Mouse (Mus musculus): ENCODE data around the gene Eef2k. TPM values are rescaled to one million over a fixed set of nuclear protein-coding genes. Genes with fewer than 3 reads are reported as not detected.

Eef2k gene
- 65.2 and 75.4 TPM in 2 replicates for polyA plus RNA-seq (2015; fragmentation: Nextera tagmentation; extraction: Ambion mirVana)

- Histone ChIP-seq H3K4me1 (peaks cover 30% of the 10 kb centered on the region), H3K27me3 (no peaks in the 10 kb centered on the region), H3K36me3 (0 out of 2 replicates have a peak, but pooled peaks cover 3% of the 10 kb centered on the region), H3K9ac (peak within 1 kb of the TSS; percentile 84), H3K27ac (replicated peaks) (peak within 1 kb of the TSS; percentile 99), H3K4me3 (replicated peaks) (peak within 1 kb of the TSS; percentile 84), H3K9me3 (replicated peaks) (no peaks in the 10 kb centered on the region), H3K4me2 (replicated peaks) (peak within 1 kb of the TSS; percentile 75)
- 3% methylated on average over 35 of the region's 35 CpGs for WGBS
- peak; percentile 95 for ATAC-seq (ENCODE audit: insufficient number of reproducible peaks, low FRiP score, low TSS enrichment, low read depth)
These were observed at the start of gene Eef2k for GRCm38 (mm10) chr7:120842345-120843036. TSS of gene Eef2k (plus strand) at chr7:120842831.

- 75% methylated on average over 4 of the region's 4 CpGs for WGBS
- Histone ChIP-seq H3K27ac (replicated peaks) (no peak overlapping the region), H3K4me3 (replicated peaks) (no peak overlapping the region), H3K9ac (no peak overlapping the region), H3K9me3 (replicated peaks) (no peaks in the 10 kb centered on the region), H3K4me2 (replicated peaks) (no peak overlapping the region), H3K4me1 (no peaks in the 10 kb centered on the region), H3K27me3 (no peaks in the 10 kb centered on the region), H3K36me3 (no peaks in the 10 kb centered on the region)
- no peak for ATAC-seq (ENCODE audit: insufficient number of reproducible peaks, low FRiP score, low TSS enrichment, low read depth)
These were observed 47.1 kb upstream of the Eef2k start for GRCm38 (mm10) chr7:120795544-120795943.

GRCm38 (mm10) chr7:120796369-120796768, 46.3 kb upstream of the Eef2k start:
- Histone ChIP-seq H3K4me3 (replicated peaks) (no peak overlapping the region), H3K36me3 (no peaks in the 10 kb centered on the region), H3K27ac (replicated peaks) (no peak overlapping the region), H3K27me3 (no peaks in the 10 kb centered on the region), H3K9ac (no peak overlapping the region), H3K4me1 (no peaks in the 10 kb centered on the region), H3K4me2 (replicated peaks) (no peak overlapping the region), H3K9me3 (replicated peaks) (no peaks in the 10 kb centered on the region)
- 0 out of 2 replicates have a peak, but pooled peaks have one; percentile 34 for ATAC-seq (ENCODE audit: insufficient number of reproducible peaks, low FRiP score, low TSS enrichment, low read depth)
- WGBS, result 62% methylated on average over 3 of the region's 3 CpGs

- H3K9ac ChIP-seq, result no peak overlapping the region
- WGBS, result 93% methylated on average over 2 of the region's 2 CpGs
- no peak overlapping the region for H3K27ac ChIP-seq (replicated peaks)
- H3K4me2 ChIP-seq (replicated peaks), result no peak overlapping the region
- no peaks in the 10 kb centered on the region for H3K9me3 ChIP-seq (replicated peaks)
- H3K4me1 ChIP-seq, result no peaks in the 10 kb centered on the region
- no peaks in the 10 kb centered on the region for H3K27me3 ChIP-seq
- no peak overlapping the region for H3K4me3 ChIP-seq (replicated peaks)
- no peak for ATAC-seq (ENCODE audit: insufficient number of reproducible peaks, low FRiP score, low TSS enrichment, low read depth)
- no peaks in the 10 kb centered on the region for H3K36me3 ChIP-seq
These were observed 39.4 kb upstream of the Eef2k start for GRCm38 (mm10) chr7:120803268-120803667.

- Histone ChIP-seq H3K9me3 (replicated peaks) (no peaks in the 10 kb centered on the region), H3K4me3 (replicated peaks) (peak overlapping the region; percentile 23; the same call in 1 of the 2 replicates), H3K27ac (replicated peaks) (no peak overlapping the region), H3K4me1 (peaks cover 5% of the 10 kb centered on the region), H3K4me2 (replicated peaks) (peak overlapping the region; percentile 50), H3K36me3 (no peaks in the 10 kb centered on the region), H3K9ac (no peak overlapping the region), H3K27me3 (peaks cover 5% of the 10 kb centered on the region; the same call in 1 of the 2 replicates)
- ATAC-seq (ENCODE audit: insufficient number of reproducible peaks, low FRiP score, low TSS enrichment, low read depth), result no peak
- WGBS, result 4% methylated on average over 27 of the region's 27 CpGs
These were observed 32.9 kb upstream of the Eef2k start for GRCm38 (mm10) chr7:120809705-120810104.

GRCm38 (mm10) chr7:120811834-120812415, 30.7 kb upstream of the Eef2k start, which contains the start of gene Gm5737:
TSS of gene Gm5737 (plus strand) at chr7:120812365.
- no peaks in the 10 kb centered on the region for H3K36me3 ChIP-seq
- no peak within 1 kb of the TSS for H3K4me2 ChIP-seq (replicated peaks)
- no peak within 1 kb of the TSS for H3K9ac ChIP-seq
- H3K27ac ChIP-seq (replicated peaks), result no peak within 1 kb of the TSS
- peaks cover 5% of the 10 kb centered on the region for H3K4me1 ChIP-seq
- no peak within 1 kb of the TSS for H3K4me3 ChIP-seq (replicated peaks)
- ATAC-seq (ENCODE audit: insufficient number of reproducible peaks, low FRiP score, low TSS enrichment, low read depth), result no peak
- WGBS, result 69% methylated on average over 6 of the region's 6 CpGs
- no peaks in the 10 kb centered on the region for H3K9me3 ChIP-seq (replicated peaks)
- peaks cover 5% of the 10 kb centered on the region; the same call in 1 of the 2 replicates for H3K27me3 ChIP-seq

GRCm38 (mm10) chr7:120817552-120817951, 25.1 kb upstream of the Eef2k start:
- Histone ChIP-seq H3K36me3 (no peaks in the 10 kb centered on the region), H3K27me3 (no peaks in the 10 kb centered on the region), H3K4me3 (replicated peaks) (no peak overlapping the region), H3K9me3 (replicated peaks) (no peaks in the 10 kb centered on the region), H3K9ac (no peak overlapping the region), H3K4me2 (replicated peaks) (no peak overlapping the region), H3K4me1 (no peaks in the 10 kb centered on the region), H3K27ac (replicated peaks) (no peak overlapping the region)
- WGBS, result 90% methylated on average over 6 of the region's 6 CpGs
- ATAC-seq (ENCODE audit: insufficient number of reproducible peaks, low FRiP score, low TSS enrichment, low read depth), result no peak

GRCm38 (mm10) chr7:120819386-120819785, 23.2 kb upstream of the Eef2k start:
- no peak for ATAC-seq (ENCODE audit: insufficient number of reproducible peaks, low FRiP score, low TSS enrichment, low read depth)
- Histone ChIP-seq H3K9me3 (replicated peaks) (no peaks in the 10 kb centered on the region), H3K9ac (no peak overlapping the region), H3K36me3 (no peaks in the 10 kb centered on the region), H3K4me3 (replicated peaks) (no peak overlapping the region), H3K4me2 (replicated peaks) (no peak overlapping the region), H3K27ac (replicated peaks) (no peak overlapping the region), H3K4me1 (no peaks in the 10 kb centered on the region), H3K27me3 (no peaks in the 10 kb centered on the region)
- 79% methylated on average over 4 of the region's 4 CpGs for WGBS

GRCm38 (mm10) chr7:120823248-120823647, 19.4 kb upstream of the Eef2k start:
- Histone ChIP-seq H3K4me2 (replicated peaks) (no peak overlapping the region), H3K27ac (replicated peaks) (no peak overlapping the region), H3K9me3 (replicated peaks) (no peaks in the 10 kb centered on the region), H3K9ac (no peak overlapping the region), H3K4me3 (replicated peaks) (no peak overlapping the region), H3K4me1 (no peaks in the 10 kb centered on the region), H3K36me3 (no peaks in the 10 kb centered on the region), H3K27me3 (no peaks in the 10 kb centered on the region)
- 22% methylated on average over 5 of the region's 5 CpGs for WGBS
- no peak for ATAC-seq (ENCODE audit: insufficient number of reproducible peaks, low FRiP score, low TSS enrichment, low read depth)

GRCm38 (mm10) chr7:120825097-120825496, 17.5 kb upstream of the Eef2k start:
- Histone ChIP-seq H3K27ac (replicated peaks) (no peak overlapping the region), H3K4me1 (peaks cover 2% of the 10 kb centered on the region; the same call in 1 of the 2 replicates), H3K4me3 (replicated peaks) (no peak overlapping the region), H3K4me2 (replicated peaks) (no peak overlapping the region), H3K9ac (no peak overlapping the region), H3K27me3 (0 out of 2 replicates have a peak, but pooled peaks cover 3% of the 10 kb centered on the region), H3K36me3 (no peaks in the 10 kb centered on the region), H3K9me3 (replicated peaks) (no peaks in the 10 kb centered on the region)
- WGBS, result 55% methylated on average over 2 of the region's 2 CpGs
- ATAC-seq (ENCODE audit: insufficient number of reproducible peaks, low FRiP score, low TSS enrichment, low read depth), result no peak

GRCm38 (mm10) chr7:120826408-120826807, 16.2 kb upstream of the Eef2k start:
- H3K36me3 ChIP-seq, result no peaks in the 10 kb centered on the region
- no peak for ATAC-seq (ENCODE audit: insufficient number of reproducible peaks, low FRiP score, low TSS enrichment, low read depth)
- peaks cover 7% of the 10 kb centered on the region; the same call in 1 of the 2 replicates for H3K27me3 ChIP-seq
- 19% methylated on average over 3 of the region's 3 CpGs for WGBS
- peaks cover 13% of the 10 kb centered on the region; the same call in 1 of the 2 replicates for H3K4me1 ChIP-seq
- no peak overlapping the region for H3K4me2 ChIP-seq (replicated peaks)
- H3K27ac ChIP-seq (replicated peaks), result no peak overlapping the region
- H3K9ac ChIP-seq, result no peak overlapping the region
- H3K4me3 ChIP-seq (replicated peaks), result no peak overlapping the region
- no peaks in the 10 kb centered on the region for H3K9me3 ChIP-seq (replicated peaks)
